Mouse (Mus musculus): ENCODE data around the gene Iqcf3.
A peak's percentile ranks its signal among the peaks of the same experiment; 100 is the strongest.

The Iqcf3 gene

DNA sequence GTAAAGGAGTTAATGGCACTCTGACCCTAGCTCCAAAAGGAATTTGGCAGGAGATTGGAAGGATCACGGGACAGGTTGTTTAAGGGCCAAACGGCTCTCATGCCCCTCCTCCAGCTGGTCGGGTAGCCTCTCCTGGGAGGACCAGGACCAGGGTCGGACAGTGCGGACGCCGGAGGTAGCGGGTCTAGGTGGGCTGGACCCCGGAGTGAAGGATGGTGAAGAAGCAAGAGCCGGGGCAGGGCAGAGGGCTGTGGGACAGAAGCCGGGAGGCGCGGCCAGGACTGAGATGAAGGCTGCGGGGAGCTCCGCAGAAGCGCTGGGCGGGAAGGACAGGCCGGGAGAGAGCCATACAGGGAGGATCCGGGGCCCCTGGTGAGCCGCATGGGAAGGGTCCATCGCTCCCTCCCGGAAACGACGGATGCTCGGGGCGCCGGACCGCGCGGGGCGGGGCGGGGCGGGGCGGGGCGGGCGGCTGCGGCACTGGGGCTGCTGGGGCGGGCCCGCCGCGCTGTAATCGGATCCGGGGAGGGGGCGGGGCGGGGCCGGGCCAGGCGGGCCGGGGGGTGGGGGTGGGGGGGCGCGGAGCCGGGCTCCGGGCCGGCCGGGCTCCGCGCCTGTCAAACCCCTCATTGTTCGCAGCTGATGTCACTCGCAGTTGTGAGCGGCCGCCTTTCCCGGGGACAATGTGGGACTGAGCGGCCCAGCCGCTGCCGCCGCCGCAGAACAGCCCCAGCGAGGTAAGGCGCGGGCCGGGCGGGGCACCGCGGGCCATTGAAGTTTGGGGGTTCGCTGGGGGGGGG is 108.0 kb downstream of the Iqcf3 start, which contains the start of gene Pcbp4:
TSS of gene Pcbp4 (plus strand) at position 21 of the 800 bp plus-strand sequence.
- peak; percentile 57 for DNase-seq
